Mouse (Mus musculus) cerebellum, adult (tissue): ENCODE results near the gene Glis1.
"Not testable (repeated sequence)": the region's sequence is repeated elsewhere in the genome, so short reads cannot be mapped to it uniquely, and the experiment has no call there.

ENCODE experiments used
- ATAC-seq: cut with Nextera tagmentation; 2 replicates; pipeline ENCODE4 v1.9.2; 2017; ENCODE audit warnings: mild to moderate bottlenecking, moderate library complexity, mixed read lengths; ENCODE audit not compliant: insufficient number of reproducible peaks, low FRiP score, low TSS enrichment

Gene Glis1

GRCm38 (mm10) chr4:107568881-107569443 is 134.6 kb downstream of the Glis1 start:
- no peak for ATAC-seq

- no peak for ATAC-seq
Measured at GRCm38 (mm10) chr4:107570329-107571014, 136.1 kb downstream of the Glis1 start.

- ATAC-seq, result no peak
Measured at GRCm38 (mm10) chr4:107575781-107576180, 141.4 kb downstream of the Glis1 start.

- ATAC-seq, result no peak
Measured at GRCm38 (mm10) chr4:107576742-107577141, 142.4 kb downstream of the Glis1 start.

GRCm38 (mm10) chr4:107577146-107577839 is 142.9 kb downstream of the Glis1 start:
- no peak for ATAC-seq

- no peak for ATAC-seq
Measured at GRCm38 (mm10) chr4:107580883-107581282, 146.5 kb downstream of the Glis1 start.

- no peak for ATAC-seq
Measured at GRCm38 (mm10) chr4:107586391-107586790, 152.0 kb downstream of the Glis1 start.

- no peak for ATAC-seq
Measured at GRCm38 (mm10) chr4:107588637-107589036, 154.2 kb downstream of the Glis1 start.

- ATAC-seq, result no peak
Measured at GRCm38 (mm10) chr4:107589046-107589445, 154.7 kb downstream of the Glis1 start.

GRCm38 (mm10) chr4:107590805-107591534 is 156.6 kb downstream of the Glis1 start:
- no peak for ATAC-seq

- no peak for ATAC-seq
Measured at GRCm38 (mm10) chr4:107593426-107593825, 159.0 kb downstream of the Glis1 start.

- ATAC-seq, result no peak
Measured at GRCm38 (mm10) chr4:107597226-107597897, 163.0 kb downstream of the Glis1 start.

- no peak for ATAC-seq
Measured at GRCm38 (mm10) chr4:107597898-107598580, 163.6 kb downstream of the Glis1 start.

GRCm38 (mm10) chr4:107598581-107598958 is 164.2 kb downstream of the Glis1 start:
- ATAC-seq, result not testable (repeated sequence)

GRCm38 (mm10) chr4:107602284-107602683 is 167.9 kb downstream of the Glis1 start:
- no peak for ATAC-seq

- no peak for ATAC-seq
Measured at GRCm38 (mm10) chr4:107602787-107603186, 168.4 kb downstream of the Glis1 start.

GRCm38 (mm10) chr4:107603208-107603607 is 168.8 kb downstream of the Glis1 start:
- ATAC-seq, result no peak

- no peak for ATAC-seq
Measured at GRCm38 (mm10) chr4:107605964-107606602, 171.7 kb downstream of the Glis1 start.

GRCm38 (mm10) chr4:107609775-107610174 is 175.4 kb downstream of the Glis1 start:
- no peak for ATAC-seq
